Mouse (Mus musculus) gastrocnemius, postnatal 4 days (tissue): ENCODE measurements around the gene Fndc3b. TPM values are rescaled to one million over a fixed set of nuclear protein-coding genes. Genes with fewer than 3 reads are reported as not detected.

Experiments used
- DNase-seq, 2 experiments: peaks; one replicate each; pipeline ENCODE4 v3.0.0; 2021 to 2022; ENCODE audit warnings: low spot score in 2 of 2, mixed read lengths in 2 of 2
- total RNA-seq, 2 experiments: library from RNA; stranded (reverse); gene quantifications; 2 replicates each; pipeline ENCODE4 v1.2.3; 2021

Gene Fndc3b
- total RNA-seq, 2 experiments from 2014 or later: 74.2 to 80.7 TPM

DNA sequence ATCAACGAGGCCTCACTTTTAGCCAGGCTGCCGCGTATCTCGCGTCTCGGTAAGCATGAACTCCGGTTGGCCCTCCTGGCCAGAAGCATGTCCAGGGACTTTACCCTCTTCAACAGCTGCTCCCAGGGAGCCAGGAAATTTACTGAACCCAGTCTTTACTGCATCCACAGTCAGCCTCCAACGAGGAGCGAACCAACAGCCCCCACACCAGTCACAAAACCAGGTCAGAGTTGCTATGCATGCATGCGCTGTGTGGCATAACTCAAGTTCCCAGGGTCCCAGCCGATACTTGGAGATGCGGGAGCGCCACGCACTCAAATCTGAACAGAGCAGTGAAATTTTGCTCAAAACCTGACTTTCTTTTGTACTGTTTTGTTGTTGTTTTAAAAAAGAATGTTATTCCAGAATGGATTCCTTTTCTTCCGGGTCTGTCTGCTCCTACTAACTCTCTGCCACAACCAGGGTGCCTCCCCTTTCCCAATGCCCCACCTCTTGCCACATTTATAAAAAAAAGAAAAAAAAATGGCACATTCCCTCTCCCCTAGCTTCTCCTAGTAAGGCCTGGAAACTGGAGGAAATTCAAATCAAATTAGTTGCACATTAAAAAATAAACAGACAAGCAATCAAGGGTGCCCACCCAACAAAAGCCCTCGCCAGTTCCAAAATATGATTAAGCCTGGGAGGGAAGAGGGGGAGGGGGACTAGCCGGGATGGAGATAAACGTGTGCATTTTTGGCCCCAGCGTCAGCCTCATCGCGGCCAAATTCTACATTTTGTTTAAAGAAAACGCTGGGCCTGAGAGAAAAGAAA lies 1.8 kb downstream of the Fndc3b start:
- peak in 1 of 2 experiments; percentile 26 for DNase-seq

DNA sequence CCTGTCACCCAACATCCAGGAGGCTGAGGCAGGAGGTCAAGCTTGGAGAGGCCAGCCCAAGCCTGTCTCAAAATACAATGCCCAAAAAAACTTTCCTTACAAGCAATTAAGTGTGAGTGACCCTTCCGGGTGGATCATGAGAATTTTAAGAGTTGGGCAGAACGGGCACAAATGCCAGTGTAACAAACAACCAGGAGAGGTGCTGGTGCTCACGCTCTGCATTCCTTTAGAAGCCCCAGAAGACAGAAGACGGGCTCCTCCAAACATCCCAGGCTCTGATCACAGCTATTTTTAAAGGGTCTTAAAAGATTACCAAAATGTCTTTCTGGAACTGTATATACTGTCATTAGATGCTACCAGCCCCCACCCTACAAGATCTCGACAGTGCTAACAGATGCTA lies 2.5 kb downstream of the Fndc3b start:
- DNase-seq: no peak

DNA sequence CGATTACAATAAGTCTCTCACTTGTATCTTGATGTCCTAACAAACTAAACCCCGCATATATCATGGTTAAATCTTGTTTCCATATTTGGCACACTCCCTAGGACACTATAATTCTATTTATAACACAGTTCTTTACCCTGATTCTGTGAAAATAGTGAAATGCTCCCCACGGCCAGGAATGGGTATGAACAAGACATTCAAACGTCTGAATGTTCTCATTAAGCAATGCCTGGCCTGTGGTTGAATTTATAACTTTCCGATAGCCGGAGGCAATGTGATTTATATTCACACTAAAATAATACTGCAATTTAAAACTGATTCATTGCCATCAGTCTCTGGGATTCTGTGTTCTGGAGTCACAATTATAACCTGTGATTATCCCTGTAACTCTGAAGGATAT lies 5.3 kb downstream of the Fndc3b start:
- no peak for DNase-seq

DNA sequence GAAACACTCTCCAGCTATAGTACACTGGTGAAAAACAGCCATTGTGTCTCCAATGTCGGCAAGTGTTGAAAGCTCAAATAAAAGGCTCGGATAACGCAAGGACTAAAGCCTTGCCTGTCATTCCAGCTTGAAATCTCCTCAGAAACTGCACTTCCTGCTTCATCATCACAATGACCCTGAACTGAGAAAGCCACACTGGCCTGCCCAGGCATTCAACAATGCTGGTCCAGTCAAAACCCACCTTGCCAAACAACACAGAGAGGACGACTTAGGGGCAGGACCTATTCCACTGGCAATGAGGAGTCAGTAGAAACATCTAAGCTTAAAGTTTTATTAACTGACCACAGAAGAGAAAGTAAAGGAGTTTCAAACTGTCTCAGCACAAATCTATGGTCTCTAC lies 6.1 kb downstream of the Fndc3b start:
- DNase-seq: no peak

DNA sequence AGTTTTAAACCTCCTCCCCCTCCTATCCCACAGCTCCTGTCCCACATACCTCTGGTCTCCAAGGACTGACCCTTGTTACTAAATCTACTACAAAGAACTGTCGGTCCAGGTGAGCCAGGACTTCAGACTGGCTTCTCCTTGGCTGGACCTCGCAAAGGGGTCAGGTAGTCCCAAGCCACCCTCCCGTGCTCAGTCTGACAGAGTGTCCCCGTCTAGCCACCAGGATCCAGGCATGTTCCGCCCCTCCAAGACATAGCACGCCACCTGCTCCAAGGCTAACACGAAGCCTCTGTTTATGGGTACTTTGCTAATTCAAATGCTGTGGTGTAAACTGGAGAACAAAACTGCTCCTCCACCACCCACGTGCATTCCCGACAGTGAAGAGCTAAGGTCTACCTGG lies 6.5 kb downstream of the Fndc3b start:
- DNase-seq: no peak

DNA sequence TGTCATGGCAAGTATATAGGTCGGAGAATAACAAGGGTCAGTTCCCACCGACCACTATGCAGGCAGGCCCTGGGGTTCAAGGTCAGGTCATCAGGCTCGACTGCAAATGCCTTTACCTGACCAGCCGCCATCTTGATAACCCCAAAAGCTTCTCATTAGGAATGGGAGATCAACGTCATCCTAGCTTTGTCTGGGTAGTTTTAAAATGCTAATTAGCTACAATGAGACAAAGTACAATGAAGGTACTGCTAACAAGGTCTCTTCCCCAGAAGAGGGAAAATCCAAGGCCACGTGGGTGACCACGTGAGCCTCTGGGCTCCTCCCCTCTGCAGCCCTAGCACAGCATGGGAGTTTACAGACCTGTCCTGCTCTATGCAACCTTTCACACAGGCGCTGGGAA lies 7.6 kb downstream of the Fndc3b start:
- no peak for DNase-seq

DNA sequence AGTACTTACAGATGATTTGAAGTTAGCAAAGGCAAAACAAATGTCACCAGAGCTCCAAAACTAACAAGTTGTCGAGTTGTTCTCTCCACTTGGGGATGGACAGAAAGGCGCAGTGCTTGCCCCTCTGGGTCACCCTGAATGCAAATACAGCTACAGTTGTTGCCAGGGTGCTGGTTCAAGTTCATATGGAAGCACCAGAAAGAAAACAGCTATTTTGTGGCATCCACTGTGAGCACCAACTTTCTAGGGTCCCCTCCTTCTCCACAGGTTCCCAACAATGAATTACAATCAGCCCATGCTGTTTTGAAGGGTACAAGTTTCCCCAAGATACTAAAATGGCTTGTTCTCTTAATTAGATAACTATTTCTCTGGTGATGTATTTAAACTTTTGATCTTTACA lies 8.0 kb downstream of the Fndc3b start:
- DNase-seq: no peak

DNA sequence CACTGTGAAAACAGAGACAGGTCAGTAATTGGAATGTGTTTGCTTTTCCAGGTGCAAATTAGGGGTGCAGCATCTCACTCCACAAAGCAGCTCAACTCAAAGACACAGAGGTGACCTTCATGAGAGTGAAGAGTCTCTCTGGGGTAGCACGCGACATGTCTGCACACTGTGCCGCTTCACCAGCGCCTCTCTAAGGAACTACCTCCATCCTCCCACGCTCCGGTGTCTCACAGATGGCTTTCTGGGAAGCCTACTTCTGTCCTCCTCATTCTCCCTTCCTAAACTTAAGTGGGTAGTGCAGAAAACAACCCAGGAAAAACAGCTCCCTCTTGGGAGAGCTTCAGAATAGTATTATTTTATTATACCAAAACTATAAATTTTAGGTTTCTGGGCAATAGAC lies 12.4 kb downstream of the Fndc3b start:
- DNase-seq: no peak

DNA sequence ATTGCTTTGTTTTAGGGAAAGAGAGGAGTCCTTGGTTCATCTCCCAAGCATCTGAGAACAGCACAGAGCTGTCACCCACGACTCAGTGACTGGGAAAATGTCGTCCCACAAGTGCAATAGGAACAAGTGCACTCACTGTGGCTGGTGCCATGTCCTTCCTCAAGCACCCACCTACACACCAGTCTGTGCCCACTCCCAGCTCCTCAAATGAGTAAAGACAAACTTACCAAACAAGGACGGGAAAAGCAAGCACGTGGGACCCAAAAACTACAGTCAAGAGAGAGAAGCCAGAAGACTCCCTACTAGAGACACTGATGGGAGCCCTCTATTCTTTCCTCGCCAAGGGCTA lies 14.7 kb downstream of the Fndc3b start:
- no peak for DNase-seq

DNA sequence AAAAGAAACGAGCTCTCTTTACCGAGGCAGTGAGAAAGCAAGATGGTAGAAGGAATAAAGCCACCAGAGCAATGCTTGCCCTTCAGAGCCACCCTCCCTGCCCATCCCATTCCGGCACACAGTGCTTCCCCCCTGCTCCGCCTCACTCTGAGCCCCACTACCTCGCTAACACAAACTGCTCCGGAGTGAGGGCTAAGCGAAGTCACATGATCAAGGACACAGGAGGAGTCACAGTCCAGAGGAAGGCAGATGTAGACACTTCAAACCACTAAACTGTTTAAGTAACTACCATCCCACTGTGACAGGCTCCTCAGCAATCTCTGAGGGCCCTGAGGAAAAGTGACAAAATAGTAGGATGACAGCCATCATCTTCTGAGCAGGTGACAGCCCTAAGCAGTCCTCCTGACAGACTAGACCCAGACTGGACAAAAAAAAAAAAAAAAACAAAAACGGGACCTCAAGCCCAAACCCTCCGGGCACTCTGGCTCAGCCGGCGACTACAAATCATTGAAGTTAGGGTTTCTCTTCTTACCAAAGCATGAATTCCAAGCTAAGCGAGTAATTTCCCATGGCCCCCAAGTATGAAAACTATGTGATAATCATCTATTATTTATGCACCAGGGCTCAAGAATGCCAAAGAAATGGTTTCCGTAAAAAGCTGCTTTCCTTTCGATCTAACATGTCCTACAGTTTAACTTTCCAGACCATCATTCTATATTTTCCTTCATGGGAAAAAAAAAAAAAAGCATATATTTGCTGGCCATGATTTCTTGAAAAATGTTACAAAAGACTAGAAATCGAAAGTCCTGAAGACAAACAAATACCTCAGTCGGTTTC lies 15.3 kb downstream of the Fndc3b start:
- DNase-seq: no peak

DNA sequence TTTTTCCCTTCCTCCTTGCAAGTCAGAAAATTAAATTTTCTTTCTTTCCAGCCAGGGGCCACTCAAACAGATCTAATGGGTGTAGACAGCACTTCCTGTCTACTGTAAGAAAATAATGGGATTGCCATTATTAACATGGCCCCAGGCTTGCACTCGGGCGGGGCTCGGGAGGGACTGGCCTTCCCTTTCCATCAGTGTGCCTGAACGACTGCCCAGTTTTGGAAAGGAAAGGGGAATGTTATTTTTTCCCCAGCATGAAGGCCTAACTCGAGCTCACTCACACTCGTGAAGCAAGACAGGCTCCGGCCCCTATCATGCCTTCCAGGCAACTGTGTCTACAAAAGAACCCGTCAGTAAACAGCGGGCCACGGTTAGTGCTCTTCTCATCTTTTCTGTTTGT lies 16.5 kb downstream of the Fndc3b start:
- DNase-seq: no peak

DNA sequence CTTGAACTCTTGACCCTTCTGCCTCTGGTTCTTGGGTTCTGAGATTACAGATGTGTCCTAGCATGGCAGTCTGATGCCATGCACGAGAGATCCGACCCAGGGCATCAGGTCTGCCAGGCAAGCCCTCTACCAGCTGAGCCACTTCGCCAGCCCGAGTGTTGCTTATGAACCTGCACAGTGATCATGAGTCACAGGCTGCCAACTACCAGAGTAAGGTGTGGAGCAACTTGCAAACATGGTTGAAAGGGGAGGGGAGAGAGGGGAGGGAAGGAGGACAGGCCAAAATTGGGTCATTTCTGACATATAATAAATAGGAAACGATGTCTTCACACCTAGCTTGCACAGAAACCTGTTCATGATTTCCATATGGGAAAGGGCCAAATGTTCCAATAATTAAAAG lies 17.0 kb downstream of the Fndc3b start:
- no peak for DNase-seq

DNA sequence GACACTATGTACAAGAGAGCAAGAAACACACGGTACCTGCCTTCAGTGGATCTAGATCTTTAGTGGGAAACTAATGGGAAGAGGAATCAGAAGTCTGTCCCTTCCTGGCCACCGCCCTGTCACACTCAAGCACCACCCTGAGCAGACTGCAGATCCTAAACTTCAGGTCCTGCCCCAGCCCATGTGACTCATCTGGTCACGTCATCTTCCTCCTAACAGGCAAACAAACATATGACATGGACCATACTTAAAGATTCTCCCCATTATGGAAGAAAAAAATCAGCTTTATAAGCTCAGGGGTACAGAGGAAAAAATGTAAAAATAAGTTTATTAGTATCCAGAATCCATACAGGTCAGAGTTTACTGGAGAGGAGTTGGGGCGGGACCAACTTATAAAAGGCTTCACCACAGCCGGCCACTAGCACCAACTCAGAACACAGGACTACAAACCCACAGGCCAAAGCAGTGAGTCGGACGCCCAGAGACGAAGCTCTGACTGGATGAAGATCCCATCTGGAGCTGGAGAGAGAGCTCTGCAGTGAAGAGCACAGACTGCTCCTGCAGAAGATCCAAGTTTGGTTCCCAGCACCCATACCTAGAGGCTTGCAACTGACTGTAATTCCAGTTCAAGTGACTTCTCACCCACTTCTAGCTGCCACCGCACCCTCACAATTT lies 19.5 kb downstream of the Fndc3b start:
- DNase-seq: no peak

DNA sequence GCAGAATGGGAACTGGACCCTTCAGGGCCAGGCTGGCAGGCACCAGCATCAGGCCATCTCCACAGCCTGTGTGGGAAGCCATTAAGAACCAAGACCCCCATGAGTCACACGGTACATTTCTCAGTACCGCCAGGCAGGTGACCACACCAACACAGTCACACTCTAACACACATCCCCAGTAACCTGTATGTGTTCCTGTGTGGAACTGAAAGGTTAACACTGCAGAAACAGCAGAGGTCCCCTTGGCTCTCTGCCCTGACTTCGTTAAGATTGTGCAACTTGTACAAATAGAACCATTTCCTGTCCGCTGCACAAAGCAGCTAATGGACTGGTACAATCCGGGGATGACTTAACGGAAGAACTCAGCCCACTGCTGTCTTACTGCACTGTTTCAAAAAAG lies 21.1 kb downstream of the Fndc3b start:
- peak in 1 of 2 experiments; percentile 58 for DNase-seq

DNA sequence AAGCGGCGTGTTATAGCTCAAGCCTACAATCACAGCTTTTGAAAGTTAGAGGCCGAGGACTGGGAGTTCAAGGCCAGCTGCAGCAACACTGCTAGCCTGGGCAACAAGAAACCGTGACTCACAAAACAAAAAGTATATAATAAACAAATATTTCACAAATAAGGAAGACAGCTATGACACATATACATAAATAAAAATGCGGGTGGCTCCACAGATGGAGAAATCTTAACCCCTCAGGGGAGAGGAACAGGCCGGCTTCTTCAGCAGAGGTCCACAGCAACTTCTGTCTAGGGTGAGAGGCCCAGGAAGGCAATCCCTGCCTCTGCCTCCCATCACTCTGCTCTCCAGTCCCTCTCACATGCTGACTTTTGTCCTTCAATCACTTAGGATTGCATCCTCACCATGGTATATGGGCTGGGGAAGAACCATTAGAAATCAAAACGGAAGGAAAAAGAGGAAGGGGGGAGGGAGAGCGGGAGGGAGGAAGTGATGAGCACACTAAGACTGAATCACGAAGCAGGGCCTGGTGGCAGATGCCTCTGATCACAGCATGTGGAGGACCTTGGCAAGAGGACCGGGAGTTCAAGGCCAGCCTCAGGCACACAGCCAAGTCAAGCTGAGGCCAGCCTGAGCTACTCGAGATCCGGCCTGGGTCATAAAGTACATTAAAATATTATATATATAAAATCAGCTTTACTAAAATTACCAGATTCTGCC lies 21.8 kb downstream of the Fndc3b start:
- DNase-seq: peak in 1 of 2 experiments; percentile 47

DNA sequence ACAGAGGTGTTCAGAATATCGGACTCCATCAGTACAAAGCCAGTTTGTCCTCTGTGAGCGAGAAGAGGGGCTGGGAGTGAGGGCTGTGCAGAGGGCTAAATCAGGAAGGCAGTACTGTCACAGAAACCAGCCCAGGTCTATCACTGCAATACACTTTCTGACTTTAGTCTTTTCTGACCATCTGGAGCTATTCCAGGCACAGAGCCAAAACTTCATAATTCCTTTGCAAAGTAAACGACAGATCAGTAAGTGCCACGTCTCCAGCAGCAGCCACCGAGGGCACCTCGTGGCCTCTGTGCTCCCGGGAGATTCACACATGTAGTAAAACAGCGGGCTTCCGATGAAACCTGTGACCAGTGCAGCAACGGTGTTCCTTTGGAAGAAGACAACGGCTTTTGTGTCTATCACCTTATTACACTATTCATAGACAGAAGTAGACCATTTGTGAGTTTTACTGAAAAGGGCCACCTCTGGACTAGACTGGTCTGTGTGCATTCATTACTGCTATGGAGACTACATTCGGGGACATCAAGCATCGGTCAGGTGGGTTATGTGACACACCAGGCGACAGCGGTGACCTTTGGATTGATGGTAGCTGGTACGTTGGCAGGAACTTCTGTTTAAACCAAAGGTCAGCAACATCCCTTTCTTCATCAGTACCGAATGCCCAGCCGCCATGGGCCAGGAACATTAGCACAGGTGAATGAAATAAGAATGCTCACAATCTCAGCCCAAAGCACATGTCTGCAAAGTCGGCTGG lies 24.2 kb downstream of the Fndc3b start:
- DNase-seq: no peak

DNA sequence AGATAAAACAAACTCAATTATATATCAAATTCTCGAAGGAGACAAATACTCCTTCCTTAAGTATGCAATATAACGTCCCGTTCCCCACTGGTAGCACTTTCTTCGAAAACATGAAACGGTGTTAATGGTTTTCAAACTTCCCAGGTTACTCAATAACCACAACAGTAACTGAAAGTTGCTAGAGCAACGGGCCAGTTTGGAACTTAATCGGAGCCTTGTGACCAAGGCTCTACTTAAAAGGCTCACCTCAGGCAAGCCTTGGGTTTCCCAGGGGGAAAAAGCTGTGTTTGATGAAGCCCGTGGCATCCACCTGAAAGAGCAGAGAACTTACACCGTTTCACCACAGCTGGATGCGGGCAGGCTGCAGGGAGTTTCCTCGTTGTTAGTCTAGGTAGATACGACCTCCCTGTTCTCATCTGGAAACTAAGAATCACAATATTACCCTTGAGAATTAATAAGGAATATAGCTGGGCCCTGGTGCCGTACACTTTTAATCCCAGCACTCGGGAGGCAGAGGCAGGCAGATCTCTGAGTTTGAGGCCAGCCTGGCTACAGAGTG lies 25.4 kb downstream of the Fndc3b start:
- no peak for DNase-seq

DNA sequence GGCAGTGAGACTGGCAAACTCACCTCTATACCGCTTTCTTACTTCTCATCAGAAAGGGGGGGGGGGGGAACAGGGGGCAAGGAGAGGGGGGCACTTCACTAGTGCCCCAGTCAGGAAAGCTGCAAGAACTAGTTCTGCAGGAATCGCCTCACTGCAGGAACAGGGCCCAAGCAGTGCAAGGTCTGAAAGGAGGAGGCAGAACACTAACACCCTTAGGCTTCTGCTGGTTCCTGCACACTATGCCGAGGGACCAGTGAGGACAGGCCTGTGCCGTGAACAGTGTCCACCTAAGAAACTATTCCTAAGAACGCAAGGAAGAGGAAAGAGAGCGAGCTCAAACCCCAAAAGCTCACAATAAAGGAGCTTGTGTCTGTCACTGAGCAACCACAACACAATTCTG lies 26.0 kb downstream of the Fndc3b start:
- no peak for DNase-seq

DNA sequence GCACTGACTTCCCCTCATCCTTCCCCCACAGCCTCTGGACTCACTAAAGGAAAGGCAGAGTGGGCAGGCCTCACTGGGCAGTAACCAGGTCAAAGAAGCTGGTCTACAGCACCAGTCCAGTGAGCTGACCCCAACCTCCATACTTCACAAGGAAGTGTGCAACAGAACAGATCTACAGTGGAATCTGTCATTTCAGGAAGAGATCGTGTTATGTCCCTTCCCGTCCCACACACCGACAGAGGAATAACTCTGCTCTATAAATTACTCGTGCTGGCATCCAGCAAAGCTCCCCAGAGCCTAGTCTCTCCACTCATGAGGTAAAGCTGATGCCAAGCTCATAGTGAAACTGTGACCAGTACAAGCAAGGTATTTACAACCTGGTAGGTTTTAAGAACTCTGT lies 27.7 kb downstream of the Fndc3b start:
- no peak for DNase-seq

DNA sequence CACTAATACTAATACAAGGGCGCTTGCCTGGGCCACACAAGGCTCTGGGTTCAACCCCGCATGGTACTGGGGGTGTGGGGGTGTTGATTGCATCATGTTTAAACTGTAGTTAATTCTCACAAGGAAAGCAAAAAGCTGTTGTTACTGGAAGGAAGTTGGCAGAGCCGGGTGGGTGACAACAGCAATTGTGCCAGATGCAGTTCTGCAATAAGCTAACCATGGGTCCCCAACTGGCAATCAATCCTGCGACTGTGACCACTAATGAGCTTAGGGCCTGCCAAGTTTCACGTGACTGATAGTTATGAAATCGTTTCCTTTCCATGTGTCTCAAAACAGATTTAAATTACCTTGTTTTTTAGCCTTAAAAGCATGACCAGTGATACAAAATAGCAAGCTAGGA lies 33.5 kb downstream of the Fndc3b start:
- no peak for DNase-seq
